Mouse (Mus musculus): ENCODE results near the gene Galnt2.

Galnt2 gene

GRCm38 (mm10) chr8:124294900-124295299 is 63.7 kb downstream of the Galnt2 start:
- DNase-seq = no peak

- DNase-seq = no peak
These were observed 64.2 kb downstream of the Galnt2 start for GRCm38 (mm10) chr8:124295357-124295756.

- no peak for DNase-seq
These were observed 70.3 kb downstream of the Galnt2 start for GRCm38 (mm10) chr8:124301512-124301911.

- no peak for DNase-seq
These were observed 70.9 kb downstream of the Galnt2 start for GRCm38 (mm10) chr8:124301935-124302555.

- no peak for DNase-seq
These were observed 72.2 kb downstream of the Galnt2 start for GRCm38 (mm10) chr8:124303211-124303902.

GRCm38 (mm10) chr8:124304141-124304540 is 73.0 kb downstream of the Galnt2 start:
- no peak for DNase-seq

- DNase-seq = no peak
These were observed 75.4 kb downstream of the Galnt2 start for GRCm38 (mm10) chr8:124306574-124306973.

- no peak for DNase-seq
These were observed 76.5 kb downstream of the Galnt2 start for GRCm38 (mm10) chr8:124307700-124308099.

GRCm38 (mm10) chr8:124310509-124310908 is 79.3 kb downstream of the Galnt2 start:
- no peak for DNase-seq

- DNase-seq = no peak
These were observed 79.9 kb downstream of the Galnt2 start for GRCm38 (mm10) chr8:124311111-124311510.

GRCm38 (mm10) chr8:124311723-124312122 is 80.5 kb downstream of the Galnt2 start:
- DNase-seq = no peak

- DNase-seq = no peak
These were observed 81.0 kb downstream of the Galnt2 start for GRCm38 (mm10) chr8:124312228-124312627.

GRCm38 (mm10) chr8:124314803-124315202 is 83.6 kb downstream of the Galnt2 start:
- peak; percentile 58 for DNase-seq

GRCm38 (mm10) chr8:124316466-124317136 is 85.4 kb downstream of the Galnt2 start:
- DNase-seq = no peak

- no peak for DNase-seq
These were observed 86.0 kb downstream of the Galnt2 start for GRCm38 (mm10) chr8:124317191-124317682.

GRCm38 (mm10) chr8:124317821-124318220 is 86.6 kb downstream of the Galnt2 start:
- DNase-seq = no peak

- no peak for DNase-seq
These were observed 87.6 kb downstream of the Galnt2 start for GRCm38 (mm10) chr8:124318612-124319315.

- DNase-seq = no peak
These were observed 88.1 kb downstream of the Galnt2 start for GRCm38 (mm10) chr8:124319316-124319652.

- DNase-seq = no peak
These were observed 90.1 kb downstream of the Galnt2 start for GRCm38 (mm10) chr8:124321227-124321840.

- no peak for DNase-seq
These were observed 92.2 kb downstream of the Galnt2 start for GRCm38 (mm10) chr8:124323356-124323755.

- DNase-seq = no peak
These were observed 97.1 kb downstream of the Galnt2 start for GRCm38 (mm10) chr8:124328259-124328658.

- peak; percentile 34 for DNase-seq
These were observed 98.5 kb downstream of the Galnt2 start for GRCm38 (mm10) chr8:124329690-124330089.

- no peak for DNase-seq
These were observed 99.2 kb downstream of the Galnt2 start for GRCm38 (mm10) chr8:124330433-124330832.

Measured in embryo, embryonic 11 days (tissue).